In the genomic region with DNA sequence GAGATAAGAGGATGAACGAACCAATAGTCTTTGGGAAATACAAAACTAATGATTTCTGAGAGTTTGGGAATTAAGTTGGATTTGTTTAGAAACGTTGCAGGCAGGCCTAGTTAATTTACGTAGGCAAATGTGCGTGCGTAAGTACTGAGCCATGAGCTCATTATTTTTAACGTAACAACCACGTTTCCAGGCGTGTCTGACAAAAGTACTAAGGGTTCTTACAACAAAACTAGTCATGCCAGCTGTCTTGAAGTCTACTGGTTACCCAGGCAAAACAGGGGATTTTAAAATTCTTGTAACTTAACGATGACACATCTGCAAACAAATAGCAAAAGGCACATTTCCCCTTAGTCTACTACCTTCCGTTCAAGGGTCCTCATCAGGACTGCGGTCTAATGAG, we compare ENCODE assay signal across 7 mouse cellular contexts. TPM values are rescaled to one million over a fixed set of nuclear protein-coding genes. Genes with fewer than 3 reads are reported as not detected.
A peak's percentile ranks its signal among the peaks of the same experiment; 100 is the strongest.
DNase-seq lines count a peak whose midpoint lies in the region; ATAC-seq and TF ChIP-seq lines count a peak whose summit lies in the region.

No protein-coding gene starts in this region.

- peak overlapping the region; percentile 51; the same call in 1 of the 2 replicates for H3K9ac ChIP-seq in hindbrain, embryonic 13.5 days
- H3K9ac ChIP-seq in midbrain, embryonic 16.5 days (ENCODE audit: low read depth, low read length), result peak overlapping the region; percentile 46; the same call in 1 of the 2 replicates

- no peak for ATAC-seq in hindbrain, embryonic 13.5 days (ENCODE audit: low FRiP score)
- ATAC-seq in midbrain, embryonic 16.5 days, result no peak

- TF ChIP-seq CTCF in left cerebral cortex, adult 2 months (IDR thresholded peaks at IDR 0.05), result no peak

- H3K4me1 ChIP-seq in brown adipose tissue, adult 24 weeks (ENCODE audit: control insufficient read depth, insufficient read depth, insufficient read length, low read length), result peaks cover 7% of the 10 kb centered on the region
- peaks cover 21% of the 10 kb centered on the region for H3K4me1 ChIP-seq in hindbrain, embryonic 13.5 days (replicated peaks)
- peaks cover 11% of the 10 kb centered on the region for H3K4me1 ChIP-seq in midbrain, embryonic 16.5 days (ENCODE audit: control insufficient read depth, insufficient read depth, low read length)

- no peaks in the 10 kb centered on the region for H3K9me3 ChIP-seq in hindbrain, embryonic 13.5 days
- H3K9me3 ChIP-seq in midbrain, embryonic 16.5 days (replicated peaks; ENCODE audit: control insufficient read depth, low read length, poor library complexity, severe bottlenecking), result no peaks in the 10 kb centered on the region

- peak overlapping the region; percentile 76 for H3K4me3 ChIP-seq in left cerebral cortex, adult 2 months
- H3K4me3 ChIP-seq in brown adipose tissue, adult 24 weeks (ENCODE audit: insufficient read depth, low read depth, low read length), result peak overlapping the region; percentile 32
- H3K4me3 ChIP-seq in hindbrain, embryonic 13.5 days, result peak overlapping the region; percentile 60
- peak overlapping the region; percentile 67 for H3K4me3 ChIP-seq in midbrain, embryonic 16.5 days (ENCODE audit: low read depth, low read length)

- H3K4me2 ChIP-seq in hindbrain, embryonic 13.5 days, result peak overlapping the region; percentile 81
- peak overlapping the region; percentile 74 for H3K4me2 ChIP-seq in midbrain, embryonic 16.5 days (ENCODE audit: low read length)

- H3K27me3 ChIP-seq in hindbrain, embryonic 13.5 days, result peaks cover 41% of the 10 kb centered on the region
- peaks cover 5% of the 10 kb centered on the region; the same call in 1 of the 2 replicates for H3K27me3 ChIP-seq in midbrain, embryonic 16.5 days (ENCODE audit: control insufficient read depth, insufficient read depth, low read depth, low read length)

- intact Hi-C loops in left cerebral cortex, adult 2 months (cut with DNase I), result no loop called here
- intact Hi-C loops in left cerebral cortex, postnatal 4 days (cut with DNase I), result loop anchor here (5.0 kb wide), 1 partner anchor 132 kb away; no protein-coding TSS in a partner anchor

- WGBS in hindbrain, embryonic 13.5 days, result 7% methylated on average over 11 of the region's 11 CpGs
- 4% methylated on average over 11 of the region's 11 CpGs for WGBS in midbrain, embryonic 16.5 days

- H3K27ac ChIP-seq in left cerebral cortex, adult 2 months, result peak overlapping the region; percentile 10; the same call in 1 of the 2 replicates
- no peak overlapping the region for H3K27ac ChIP-seq in brown adipose tissue, adult 24 weeks (replicated peaks; ENCODE audit: low read depth, low read length)
- no peak overlapping the region for H3K27ac ChIP-seq in hindbrain, embryonic 13.5 days
- H3K27ac ChIP-seq in midbrain, embryonic 16.5 days (ENCODE audit: low read length), result no peak overlapping the region

- no peaks in the 10 kb centered on the region for H3K36me3 ChIP-seq in hindbrain, embryonic 13.5 days
- no peaks in the 10 kb centered on the region for H3K36me3 ChIP-seq in midbrain, embryonic 16.5 days (ENCODE audit: control insufficient read depth, insufficient read depth, low read length)

- DNase-seq in left cerebral cortex, adult 2 months (ENCODE audit: extremely low spot score in 1 of 2, low spot score in 2 of 2), result peak in 1 of 2 experiments; percentile 15
- no peak for DNase-seq in left cerebral cortex, postnatal 4 days
- no peak for DNase-seq in spleen, adult 12 weeks (ENCODE audit: low spot score)
- no peak for DNase-seq in gastrocnemius, postnatal 25 days

RNA-seq across cellular contexts. Expression of a gene that starts 15.5 kb away (rescaled TPM):
- under 1 TPM in 1 of 2 experiments, not detected in 1; 0.36 TPM for total RNA-seq in left cerebral cortex, adult 2 months (2021)
- total RNA-seq in left cerebral cortex, postnatal 4 days (2021), result not detected
- 2.2 and 3.9 TPM in 2 replicates for polyA plus RNA-seq in brown adipose tissue, adult 24 weeks (2012; ENCODE audit: insufficient read depth, insufficient read length, missing spikeins)
- 0.31 TPM in 2 replicates for polyA plus RNA-seq in hindbrain, embryonic 13.5 days (2015; fragmentation: Nextera tagmentation; extraction: Ambion mirVana)
- 0.14 and 0.16 TPM in 2 replicates for polyA plus RNA-seq in midbrain, embryonic 16.5 days (2015; fragmentation: Nextera tagmentation; extraction: Ambion mirVana)
- total RNA-seq in gastrocnemius, postnatal 25 days (2021), result not detected

RNA-seq across cellular contexts. Expression of a gene that starts 30.5 kb away (rescaled TPM):
- total RNA-seq in left cerebral cortex, adult 2 months (2021), result 10 to 100 TPM; 11.6 to 14.3 TPM
- 1 to 10 TPM; 6.7 to 7.0 TPM for total RNA-seq in left cerebral cortex, postnatal 4 days (2021)
- 15.9 and 17.1 TPM in 2 replicates for polyA plus RNA-seq in brown adipose tissue, adult 24 weeks (2012; ENCODE audit: insufficient read depth, insufficient read length, missing spikeins)
- polyA plus RNA-seq in hindbrain, embryonic 13.5 days (2015; fragmentation: Nextera tagmentation; extraction: Ambion mirVana), result 8.1 and 10.0 TPM in 2 replicates
- polyA plus RNA-seq in midbrain, embryonic 16.5 days (2015; fragmentation: Nextera tagmentation; extraction: Ambion mirVana), result 6.8 and 9.0 TPM in 2 replicates
- total RNA-seq in gastrocnemius, postnatal 25 days (2021), result 1 to 10 TPM; 3.7 to 4.6 TPM

RNA-seq across cellular contexts. Expression of a gene that starts 57.9 kb away (rescaled TPM):
- 1 to 10 TPM; 4.7 to 5.0 TPM for total RNA-seq in left cerebral cortex, adult 2 months (2021)
- total RNA-seq in left cerebral cortex, postnatal 4 days (2021), result 1 to 10 TPM; 2.3 to 2.6 TPM
- 11.0 and 11.9 TPM in 2 replicates for polyA plus RNA-seq in brown adipose tissue, adult 24 weeks (2012; ENCODE audit: insufficient read depth, insufficient read length, missing spikeins)
- polyA plus RNA-seq in hindbrain, embryonic 13.5 days (2015; fragmentation: Nextera tagmentation; extraction: Ambion mirVana), result 0.32 and 0.61 TPM in 2 replicates
- polyA plus RNA-seq in midbrain, embryonic 16.5 days (2015; fragmentation: Nextera tagmentation; extraction: Ambion mirVana), result 1.1 and 1.7 TPM in 2 replicates
- 1 to 10 TPM; 1.9 to 2.8 TPM for total RNA-seq in gastrocnemius, postnatal 25 days (2021)
